Mouse (Mus musculus) heart, embryonic 11.5 days (tissue): ENCODE results near the gene Taf1. TPM values are rescaled to one million over a fixed set of nuclear protein-coding genes. Genes with fewer than 3 reads are reported as not detected.
"Not testable (repeated sequence)": the region's sequence is repeated elsewhere in the genome, so short reads cannot be mapped to it uniquely, and the experiment has no call there.

Experiments
- ATAC-seq: fragments of 200-750 bp; cut with Nextera tagmentation; replicated peaks from 2 replicates; pipeline ENCODE4 v1.8.0; 2017; ENCODE audit warnings: moderate library complexity; ENCODE audit not compliant: insufficient number of reproducible peaks, low FRiP score, low TSS enrichment
- H3K27ac ChIP-seq: fragments of 300-500 bp; sonication (generic); 2 replicates; pipeline ENCODE4 v1.5.1; 2014; ENCODE audit warnings: mild to moderate bottlenecking, low read depth, low read length
- H3K27me3 ChIP-seq: fragments of 300-500 bp; sonication (generic); 2 replicates; pipeline ENCODE4 v1.6.1; 2014; ENCODE audit warnings: mild to moderate bottlenecking, low read length, mixed read lengths; ENCODE audit not compliant: control insufficient read depth, insufficient read depth
- H3K36me3 ChIP-seq: fragments of 300-500 bp; sonication (generic); 2 replicates; pipeline ENCODE4 v1.6.1; 2014; ENCODE audit warnings: mild to moderate bottlenecking, low read length, moderate library complexity, mixed read lengths; ENCODE audit not compliant: control insufficient read depth, insufficient read depth
- H3K4me1 ChIP-seq: fragments of 300-500 bp; sonication (generic); 2 replicates; pipeline ENCODE4 v1.6.1; 2014; ENCODE audit warnings: low read length; ENCODE audit not compliant: control insufficient read depth, insufficient read depth
- H3K4me2 ChIP-seq: fragments of 300-500 bp; sonication (generic); 2 replicates; pipeline ENCODE4 v1.6.1; 2014; ENCODE audit warnings: mild to moderate bottlenecking, moderate library complexity
- H3K4me3 ChIP-seq: fragments of 300-500 bp; sonication (generic); 2 replicates; pipeline ENCODE4 v1.5.1; 2014; ENCODE audit warnings: low read depth, low read length
- H3K9ac ChIP-seq: fragments of 300-500 bp; sonication (generic); 2 replicates; pipeline ENCODE4 v1.6.1; 2014; ENCODE audit warnings: mild to moderate bottlenecking, low read depth, low read length, moderate library complexity
- H3K9me3 ChIP-seq: fragments of 300-500 bp; sonication (generic); replicated peaks from 2 replicates; pipeline ENCODE4 v1.6.1; 2016; ENCODE audit warnings: low read length; ENCODE audit not compliant: control insufficient read depth
- WGBS: fragments of 180-500 bp; shearing (Covaris S2); extraction: QIAGEN DNeasy Blood & Tissue Kit; methylation state at CpG from one replicate; pipeline ENCODE4 v1.1.7; 2014; ENCODE audit not compliant: insufficient replicate concordance; 5-methylcytosine and 5-hydroxymethylcytosine counted together
- polyA plus RNA-seq: library from polyadenylated mRNA; unstranded; fragments of >200 nt; fragmentation: Nextera tagmentation; extraction: Ambion mirVana; gene quantifications from 2 replicates; pipeline ENCODE4 v1.2.1, GENCODE M21; 2014

The Taf1 gene
- polyA plus RNA-seq: 10.4 and 11.7 TPM in 2 replicates

DNA sequence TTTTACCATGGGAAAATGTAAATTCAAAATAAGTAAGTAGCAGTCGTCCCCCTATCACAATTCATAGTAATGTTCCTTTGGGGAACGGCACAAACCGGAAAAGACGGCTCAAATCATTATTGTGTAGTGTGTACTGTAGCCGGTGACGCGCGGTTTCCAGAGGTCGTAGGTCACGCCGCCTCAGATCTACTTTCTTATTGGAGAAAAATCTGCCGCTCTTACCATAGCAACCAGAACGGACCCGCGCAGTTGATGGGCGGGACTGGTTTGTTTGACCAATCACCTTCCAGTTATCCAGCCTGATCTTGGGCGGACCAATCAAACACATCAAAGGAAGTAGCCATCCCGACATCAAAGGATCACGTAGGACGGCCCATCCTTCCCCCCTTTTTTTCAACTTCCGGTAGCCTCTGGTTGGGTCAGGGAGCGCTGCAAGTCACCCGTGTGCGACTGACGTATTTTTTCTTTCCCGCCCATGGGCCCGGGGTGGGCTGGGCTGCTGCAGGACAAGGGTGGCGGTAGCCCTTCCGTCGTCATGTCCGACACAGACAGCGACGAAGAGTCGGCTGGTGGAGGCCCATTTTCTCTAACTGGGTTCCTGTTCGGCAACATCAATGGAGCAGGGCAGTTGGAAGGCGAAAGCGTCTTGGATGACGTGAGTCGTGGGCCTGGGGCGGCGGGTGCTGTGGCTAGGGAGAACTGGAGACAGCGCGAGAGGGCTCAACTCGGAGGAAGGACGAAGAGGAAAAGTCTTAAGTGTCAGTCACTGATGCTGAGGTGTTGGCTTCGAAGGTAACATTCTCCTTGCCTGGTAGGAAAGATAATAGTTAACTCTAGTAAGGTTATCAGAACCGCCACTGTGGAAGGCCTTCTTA, at the start of gene Taf1:
Gene Taf1 (plus strand): TSS at position 388 of the 875 bp plus-strand sequence.
- no peaks in the 10 kb centered on the region for H3K36me3 ChIP-seq
- peak within 1 kb of the TSS; percentile 70 for H3K4me2 ChIP-seq
- 16% methylated on average over 47 of the region's 47 CpGs for WGBS
- no peaks in the 10 kb centered on the region for H3K27me3 ChIP-seq
- H3K4me1 ChIP-seq: no peaks in the 10 kb centered on the region
- peak; percentile 99 for ATAC-seq
- H3K9ac ChIP-seq: peak within 1 kb of the TSS; percentile 75
- H3K27ac ChIP-seq: peak within 1 kb of the TSS; percentile 71
- H3K9me3 ChIP-seq: no peaks in the 10 kb centered on the region
- peak within 1 kb of the TSS; percentile 61 for H3K4me3 ChIP-seq

- not testable (repeated sequence) for H3K27ac ChIP-seq, H3K4me1 ChIP-seq, H3K9me3 ChIP-seq, ATAC-seq, H3K27me3 ChIP-seq, H3K4me3 ChIP-seq, H3K4me2 ChIP-seq, H3K36me3 ChIP-seq, H3K9ac ChIP-seq
- WGBS: 25% methylated on average over 10 of the region's 12 CpGs
Measured at GRCm38 (mm10) chrX:101486487-101487152, 45.9 kb upstream of the Taf1 start.

DNA sequence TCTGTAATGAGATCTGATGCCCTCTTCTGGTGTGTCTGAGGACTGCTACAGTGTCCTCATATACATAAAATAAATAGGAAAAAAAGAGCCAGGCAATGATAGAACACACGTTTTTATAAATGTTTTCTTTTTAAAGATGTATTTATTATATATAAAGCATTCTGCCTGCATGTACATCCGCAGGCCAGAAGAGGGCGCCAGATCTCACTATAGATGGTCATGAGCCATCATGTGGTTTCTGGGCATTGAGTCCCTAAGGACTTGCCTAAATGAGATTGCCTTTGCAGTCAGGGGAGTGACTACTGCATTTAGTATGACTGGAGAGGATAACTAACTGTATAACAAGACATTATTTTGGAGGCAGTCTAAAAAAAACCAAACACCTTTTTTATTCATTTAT, 27.9 kb upstream of the Taf1 start:
- 12% methylated on average over 3 of the region's 3 CpGs for WGBS
- Histone ChIP-seq H3K4me3 (no peak overlapping the region), H3K27me3 (no peaks in the 10 kb centered on the region), H3K4me1 (no peaks in the 10 kb centered on the region), H3K9ac (no peak overlapping the region), H3K27ac (no peak overlapping the region), H3K9me3 (no peaks in the 10 kb centered on the region), H3K4me2 (no peak overlapping the region), H3K36me3 (no peaks in the 10 kb centered on the region)
- no peak for ATAC-seq

- H3K4me2 ChIP-seq: no peak overlapping the region
- no peaks in the 10 kb centered on the region for H3K36me3 ChIP-seq
- no peak overlapping the region for H3K27ac ChIP-seq
- H3K9ac ChIP-seq: no peak overlapping the region
- ATAC-seq: no peak
- no peak overlapping the region for H3K4me3 ChIP-seq
- H3K4me1 ChIP-seq: no peaks in the 10 kb centered on the region
- H3K27me3 ChIP-seq: no peaks in the 10 kb centered on the region
- WGBS: 9% methylated on average over 2 of the region's 2 CpGs
- H3K9me3 ChIP-seq: no peaks in the 10 kb centered on the region
Measured at GRCm38 (mm10) chrX:101515710-101516109, 16.8 kb upstream of the Taf1 start.

DNA sequence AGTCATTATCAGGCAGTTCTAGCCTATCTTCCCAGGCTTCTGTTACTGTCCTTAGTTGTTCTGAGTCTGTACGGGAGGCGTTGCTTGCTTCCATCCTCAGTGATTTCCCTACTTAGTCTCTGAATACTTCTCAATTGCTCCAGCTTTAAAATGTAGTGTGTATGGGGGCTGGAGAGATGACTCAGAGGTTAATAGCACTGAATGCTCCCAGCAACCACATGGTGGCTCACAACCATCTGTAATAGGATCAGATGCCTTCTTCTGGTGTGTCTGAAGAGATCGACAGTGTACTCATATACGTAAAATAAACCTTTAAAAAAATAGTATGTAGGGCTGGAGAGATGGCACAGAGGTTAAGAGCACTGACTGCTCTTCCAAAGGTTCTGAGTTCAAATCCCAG, 14.5 kb upstream of the Taf1 start:
- Histone ChIP-seq H3K27me3 (no peaks in the 10 kb centered on the region), H3K36me3 (no peaks in the 10 kb centered on the region), H3K9ac (no peak overlapping the region), H3K4me1 (no peaks in the 10 kb centered on the region), H3K27ac (no peak overlapping the region), H3K4me3 (no peak overlapping the region), H3K4me2 (no peak overlapping the region), H3K9me3 (no peaks in the 10 kb centered on the region)
- no peak for ATAC-seq
- 88% methylated on average over 4 of the region's 4 CpGs for WGBS

DNA sequence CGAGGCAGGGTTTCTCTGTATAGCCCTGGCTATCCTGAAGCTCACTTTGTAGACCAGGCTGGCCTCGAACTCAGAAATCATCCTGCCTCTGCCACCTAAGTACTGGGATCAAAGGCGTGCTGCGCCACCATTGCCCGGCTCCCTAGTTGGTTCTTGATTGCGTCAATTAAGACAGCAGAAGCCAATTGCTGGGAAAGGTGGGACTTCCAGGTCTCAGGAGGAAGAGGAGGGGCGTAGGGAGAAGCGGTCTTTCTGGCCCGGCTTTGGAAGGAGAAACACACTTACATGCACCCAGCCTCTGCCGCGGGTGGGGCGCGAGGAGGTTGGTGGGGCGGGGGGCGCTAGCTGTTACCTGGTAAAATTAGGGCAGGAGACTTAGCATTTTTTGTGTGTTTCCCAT, 10.5 kb upstream of the Taf1 start:
- Histone ChIP-seq H3K4me1 (no peaks in the 10 kb centered on the region), H3K27me3 (no peaks in the 10 kb centered on the region), H3K9me3 (no peaks in the 10 kb centered on the region), H3K9ac (0 out of 2 replicates have a peak overlapping the region, but pooled peaks have one; percentile 22), H3K4me2 (no peak overlapping the region), H3K4me3 (no peak overlapping the region), H3K27ac (no peak overlapping the region), H3K36me3 (no peaks in the 10 kb centered on the region)
- ATAC-seq: no peak
- WGBS: 70% methylated on average over 15 of the region's 15 CpGs

DNA sequence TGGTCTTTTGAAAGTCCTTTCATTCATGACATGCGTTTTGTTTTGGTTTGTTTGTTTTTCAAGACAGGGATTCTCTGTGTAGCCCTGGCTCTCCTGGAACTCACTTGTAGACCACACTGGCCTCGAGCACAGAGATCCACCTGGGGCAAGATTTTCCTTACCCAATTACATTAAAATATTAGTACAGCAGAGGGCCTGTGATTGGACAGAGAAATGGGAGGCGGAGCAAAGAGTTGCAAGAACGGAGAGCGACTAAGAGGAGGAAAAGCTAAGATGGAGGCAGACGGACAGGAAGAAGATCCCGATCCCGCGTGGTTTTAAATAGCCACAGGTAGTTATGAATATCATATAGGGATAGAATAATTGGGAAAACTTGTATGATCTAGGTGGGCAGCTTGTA, 5.2 kb upstream of the Taf1 start:
- peak overlapping the region; percentile 37 for H3K4me2 ChIP-seq
- H3K4me3 ChIP-seq: peak overlapping the region; percentile 22
- no peaks in the 10 kb centered on the region for H3K36me3 ChIP-seq
- H3K27me3 ChIP-seq: no peaks in the 10 kb centered on the region
- H3K27ac ChIP-seq: no peak overlapping the region
- H3K4me1 ChIP-seq: no peaks in the 10 kb centered on the region
- no peaks in the 10 kb centered on the region for H3K9me3 ChIP-seq
- no peak for ATAC-seq
- WGBS: 41% methylated on average over 9 of the region's 9 CpGs
- no peak overlapping the region for H3K9ac ChIP-seq

DNA sequence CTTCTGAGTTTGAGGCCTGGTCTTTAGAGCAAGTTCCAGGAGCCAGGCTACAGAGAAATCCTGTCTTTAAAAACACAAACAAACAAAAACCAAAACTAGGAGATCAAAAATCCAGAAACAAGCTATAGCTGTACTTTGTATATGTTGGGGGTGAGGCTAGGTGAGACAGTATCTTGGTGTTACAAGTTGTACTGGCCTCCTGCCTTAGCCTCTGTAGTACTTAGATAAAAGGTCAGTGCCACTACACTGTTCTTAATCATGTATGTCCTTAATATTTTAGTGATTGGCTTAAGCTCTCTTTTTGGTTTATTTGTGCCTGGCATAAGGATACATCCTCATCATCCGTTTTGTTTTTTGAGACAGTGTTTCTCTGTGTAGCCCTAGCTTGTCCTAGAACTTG, 52.9 kb downstream of the Taf1 start:
- WGBS: 74% methylated on average over 1 of the region's 1 CpGs
- Histone ChIP-seq H3K4me1 (no peaks in the 10 kb centered on the region), H3K27ac (no peak overlapping the region), H3K36me3 (no peaks in the 10 kb centered on the region), H3K9ac (no peak overlapping the region), H3K9me3 (no peaks in the 10 kb centered on the region), H3K4me2 (no peak overlapping the region), H3K4me3 (no peak overlapping the region), H3K27me3 (no peaks in the 10 kb centered on the region)
- no peak for ATAC-seq
